Mouse (Mus musculus) right cerebral cortex, adult 2 months (tissue): ENCODE data around the gene Il3ra.

Experiments
- DNase-seq, 2 experiments: peaks; one replicate each; pipeline ENCODE4 v3.0.0; 2021 to 2022; ENCODE audit warnings: low spot score in 2 of 2

The Il3ra gene

DNA sequence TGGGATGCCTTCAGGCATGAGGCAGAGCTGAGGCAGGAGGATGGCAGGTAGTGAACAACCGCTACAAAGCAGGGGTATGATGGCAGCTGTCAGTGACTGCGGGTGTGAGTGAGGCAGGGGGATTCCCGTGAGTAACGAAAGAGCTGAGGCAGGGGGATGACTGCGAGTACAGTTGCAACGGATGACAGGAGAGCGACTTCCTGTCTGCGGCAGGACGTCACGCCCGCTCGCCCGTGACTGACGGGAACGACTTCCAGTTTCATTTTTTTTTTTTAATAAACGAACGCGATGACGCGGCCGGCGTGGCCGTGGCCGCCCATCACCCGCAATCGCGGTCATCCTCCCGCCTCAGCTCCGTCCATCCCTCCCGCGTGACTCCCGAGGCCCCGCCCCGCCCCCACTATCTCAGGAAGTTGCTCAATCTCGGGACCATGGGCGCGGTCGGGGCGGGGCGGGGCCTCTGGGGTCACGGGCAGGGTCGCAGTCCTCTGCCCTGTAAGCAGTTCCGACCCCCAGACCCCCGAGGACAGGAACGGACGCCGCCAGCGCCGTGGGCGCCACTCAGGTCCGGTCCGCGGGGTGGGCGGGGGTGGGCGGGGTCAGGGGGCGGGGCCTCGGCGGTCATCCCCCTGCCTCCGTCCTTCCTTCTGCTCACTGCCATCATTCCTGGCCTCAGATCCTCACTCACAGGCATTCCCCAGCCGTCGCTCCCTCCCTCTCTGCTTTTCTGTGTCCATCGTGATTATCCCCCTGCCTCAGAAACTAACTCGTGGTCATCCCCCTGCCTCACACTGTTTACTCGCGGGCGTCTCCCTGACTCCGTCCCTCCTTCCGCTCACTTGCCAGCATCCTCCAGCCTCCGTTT, at the start of gene Il3ra:
Il3ra (plus strand) TSS at position 328 of the 865 bp plus-strand sequence.
- peak; percentile 69 to 78 for DNase-seq

GRCm38 (mm10) chr14:14308938-14309337, 37.1 kb upstream of the Il3ra start:
- no peak for DNase-seq

- DNase-seq, result no peak
These were observed 36.7 kb upstream of the Il3ra start for GRCm38 (mm10) chr14:14309416-14309815.

DNA sequence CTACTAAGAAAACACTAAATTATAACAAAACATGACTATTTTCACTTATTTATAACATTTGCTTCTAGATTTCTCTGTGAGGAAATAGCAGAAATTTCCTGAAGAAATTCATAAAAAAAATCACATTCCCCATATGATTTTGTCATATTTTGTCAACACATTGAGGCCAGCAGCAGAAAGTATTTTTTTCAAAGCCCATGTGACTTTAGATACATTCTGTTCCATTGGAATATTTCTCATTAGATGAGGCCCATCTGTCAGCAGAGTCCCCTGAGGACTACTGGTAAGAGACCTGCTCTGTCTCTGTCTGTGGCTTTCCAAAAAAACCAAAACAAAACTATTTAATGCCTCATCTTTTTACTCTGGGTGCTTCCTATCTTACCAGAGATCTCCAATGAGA, 23.5 kb upstream of the Il3ra start, which contains the start of gene Olfr31:
Olfr31 (plus strand) TSS at position 301 of the 400 bp plus-strand sequence.
- DNase-seq, result no peak

DNA sequence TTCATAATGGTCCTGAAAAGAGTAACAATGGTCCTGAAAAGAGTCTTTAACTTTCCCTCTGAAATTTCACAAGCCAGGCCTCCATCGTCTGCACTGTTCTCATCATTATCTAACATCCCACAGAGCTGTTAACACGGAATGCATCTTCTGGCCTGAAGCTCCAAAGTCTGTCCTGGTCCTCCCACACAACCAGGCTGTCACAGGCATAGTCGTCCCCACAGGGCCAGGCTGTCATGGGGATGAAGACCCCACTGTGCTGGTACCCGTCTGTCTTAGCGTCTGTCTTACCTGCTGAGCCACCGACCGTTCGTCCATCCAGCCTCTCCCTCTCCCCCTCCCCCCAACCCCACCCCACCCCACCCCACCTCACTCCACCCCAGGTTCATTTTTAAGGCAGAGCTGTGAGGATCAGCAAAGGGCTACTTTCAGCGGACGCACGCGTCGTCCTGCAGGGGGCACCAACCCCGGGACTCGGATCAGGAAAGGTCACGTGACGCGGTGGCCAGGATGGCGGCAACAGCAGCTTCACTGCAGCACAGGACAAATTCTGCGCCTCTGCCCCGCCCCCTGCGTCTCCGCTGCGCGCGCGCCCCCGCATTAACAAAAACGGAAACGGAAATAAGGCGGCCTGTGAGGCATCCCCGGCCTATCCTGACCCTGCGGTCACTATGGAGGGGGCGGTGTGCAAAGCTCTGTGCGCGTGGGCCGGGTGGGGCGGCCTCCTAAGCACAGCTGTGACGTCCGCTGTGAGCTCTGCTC, 783 bp upstream of the Il3ra start:
- DNase-seq, result peak; percentile 79 to 81

DNA sequence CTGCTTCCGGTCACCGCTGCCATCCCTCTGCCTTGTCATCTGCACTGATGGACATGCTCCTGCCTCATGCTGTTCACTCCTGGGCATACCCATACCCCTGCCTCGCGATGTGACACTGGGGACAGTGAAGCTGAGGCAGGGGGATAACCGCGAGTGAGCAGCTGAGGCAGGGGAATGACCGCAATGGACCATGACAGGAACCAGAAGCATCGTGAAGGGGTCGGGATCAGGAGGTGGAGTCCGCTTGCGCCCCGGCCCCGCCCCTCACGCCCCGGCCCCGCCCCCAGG, 682 bp downstream of the Il3ra start:
- DNase-seq, result no peak

- peak in 1 of 2 experiments; percentile 13 for DNase-seq
These were observed 1.2 kb downstream of the Il3ra start for GRCm38 (mm10) chr14:14347151-14347835.

- peak; percentile 30 to 35 for DNase-seq
These were observed 2.0 kb downstream of the Il3ra start for GRCm38 (mm10) chr14:14347836-14348621.

DNA sequence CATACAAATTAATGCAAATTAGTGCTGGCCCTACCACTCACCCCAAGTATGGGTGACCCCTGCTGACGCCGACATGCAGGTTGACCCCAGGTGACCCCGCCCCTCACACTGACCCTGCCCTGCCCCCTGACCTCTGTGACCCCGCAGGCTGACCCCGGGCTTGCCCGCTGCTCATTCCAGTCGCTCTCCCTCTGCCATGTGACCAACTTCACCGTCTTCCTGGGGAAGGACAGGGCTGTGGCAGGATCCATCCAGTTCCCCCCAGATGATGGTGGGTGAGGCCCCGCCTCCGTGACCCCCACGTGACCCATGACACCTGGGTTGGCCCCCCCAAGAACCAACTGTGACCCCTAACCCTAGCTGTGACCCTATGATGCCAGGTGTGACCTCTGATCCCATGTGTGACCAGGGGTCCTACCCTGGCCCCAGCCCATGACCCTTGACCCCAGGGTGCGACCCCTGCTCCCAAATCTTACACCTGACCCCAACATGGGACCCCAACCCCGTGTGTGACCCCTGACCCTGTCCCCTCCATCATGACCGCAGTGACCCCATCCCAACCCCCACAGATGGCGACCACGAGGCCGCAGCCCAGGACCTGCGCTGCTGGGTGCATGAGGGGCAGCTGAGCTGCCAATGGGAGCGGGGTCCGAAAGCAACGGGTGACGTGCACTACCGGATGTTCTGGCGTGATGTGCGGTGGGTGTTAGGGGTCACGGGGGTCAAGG, 2.8 kb downstream of the Il3ra start:
- DNase-seq, result peak in 1 of 2 experiments; percentile 3

- DNase-seq, result peak in 1 of 2 experiments; percentile 4
These were observed 3.6 kb downstream of the Il3ra start for GRCm38 (mm10) chr14:14349485-14350262.

DNA sequence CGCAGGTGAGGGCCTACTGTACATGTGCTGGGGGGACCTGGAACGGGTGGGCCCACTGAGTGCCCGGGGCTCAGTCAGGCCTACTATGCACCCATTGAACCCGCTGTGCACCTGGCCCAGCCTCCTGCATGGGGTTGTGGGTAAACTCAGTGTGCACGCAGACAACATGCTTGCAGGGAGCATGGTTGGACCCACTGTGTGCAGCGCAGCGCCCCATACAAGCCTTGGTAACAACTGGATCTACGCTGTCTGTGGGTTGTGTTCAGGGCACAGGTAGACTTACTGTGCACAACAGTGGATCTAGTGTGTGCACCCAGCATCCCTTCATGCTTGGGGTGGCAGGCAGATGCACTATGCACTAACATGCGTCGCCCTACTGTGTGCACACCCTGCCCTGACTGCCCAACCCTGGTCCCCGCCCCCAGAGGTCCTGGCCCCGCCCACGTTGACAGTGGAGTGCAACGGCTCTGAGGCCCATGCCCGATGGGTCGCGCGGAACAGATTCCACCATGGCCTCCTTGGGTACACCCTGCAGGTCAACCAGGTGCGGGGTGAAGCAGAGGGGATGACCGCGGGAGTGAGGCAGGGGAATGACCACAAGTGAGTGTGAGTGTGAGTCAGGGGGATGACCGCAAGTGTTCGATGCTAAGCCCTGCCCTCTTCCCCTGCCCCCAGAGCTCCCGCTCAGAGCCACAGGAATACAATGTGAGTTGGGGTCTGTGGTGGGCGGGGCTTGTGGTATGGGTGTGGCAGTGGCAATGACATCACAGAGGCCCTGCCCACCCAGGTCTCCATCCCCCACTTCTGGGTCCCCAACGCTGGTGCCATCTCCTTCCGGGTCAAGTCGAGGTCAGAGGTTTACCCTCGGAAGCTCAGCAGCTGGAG, 4.4 kb downstream of the Il3ra start:
- no peak for DNase-seq

- DNase-seq, result no peak
These were observed 5.0 kb downstream of the Il3ra start for GRCm38 (mm10) chr14:14351148-14351455.

DNA sequence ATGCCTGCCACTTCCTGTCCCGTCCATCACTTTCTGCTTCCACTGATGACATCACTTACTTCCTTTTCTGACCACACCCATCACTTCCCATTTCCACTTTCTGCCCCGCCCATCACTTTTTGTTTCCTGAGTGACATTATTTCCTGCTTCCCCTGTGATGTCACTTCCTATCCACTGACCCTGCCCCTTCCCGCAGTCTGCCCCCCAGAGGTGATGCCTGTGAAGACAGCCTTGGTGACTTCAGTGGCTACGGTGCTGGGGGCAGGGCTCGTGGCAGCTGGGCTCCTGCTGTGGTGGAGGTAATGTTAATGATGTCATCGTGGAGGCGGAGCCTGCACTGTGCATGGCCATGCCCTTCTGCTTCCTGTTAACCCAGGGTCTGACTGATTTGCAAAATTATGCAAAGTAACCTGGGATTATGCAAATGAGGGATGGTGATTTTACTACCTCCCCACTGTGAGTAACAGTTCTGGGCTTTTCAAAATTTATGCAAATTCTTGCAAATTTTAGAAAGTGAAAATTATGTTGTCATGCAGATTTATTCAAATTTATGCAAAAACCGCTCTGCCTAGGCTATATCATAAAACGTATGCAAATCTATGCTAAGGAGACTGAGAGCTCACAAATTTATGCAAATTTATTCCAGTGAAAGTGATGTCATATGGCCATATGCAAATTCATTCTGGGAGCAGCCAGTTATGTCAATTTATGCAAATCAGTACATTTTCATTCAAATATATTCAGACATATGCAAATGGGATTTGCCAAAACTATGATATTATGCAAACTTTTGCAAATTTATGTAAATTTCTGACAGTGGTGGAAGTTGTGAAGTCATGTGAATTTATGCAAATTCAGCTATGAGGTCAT, 5.9 kb downstream of the Il3ra start:
- DNase-seq, result no peak

DNA sequence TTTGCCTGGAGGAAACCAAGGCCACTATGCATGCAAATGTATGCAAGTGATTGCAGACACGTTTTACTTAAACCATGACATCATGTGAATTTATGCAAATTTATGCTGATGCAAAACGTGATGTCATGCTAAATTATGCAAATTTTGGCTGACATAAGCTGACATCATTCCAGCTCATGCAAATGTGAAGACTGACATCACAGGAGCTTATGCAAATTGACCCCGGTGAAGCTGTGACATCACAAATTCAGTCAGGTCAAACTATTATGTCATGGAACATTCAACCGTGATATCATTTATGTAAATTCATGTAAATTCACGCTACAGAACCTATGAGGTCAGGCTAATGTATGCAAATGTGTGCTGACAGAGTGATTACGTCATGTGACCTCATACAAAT, 6.5 kb downstream of the Il3ra start:
- no peak for DNase-seq

DNA sequence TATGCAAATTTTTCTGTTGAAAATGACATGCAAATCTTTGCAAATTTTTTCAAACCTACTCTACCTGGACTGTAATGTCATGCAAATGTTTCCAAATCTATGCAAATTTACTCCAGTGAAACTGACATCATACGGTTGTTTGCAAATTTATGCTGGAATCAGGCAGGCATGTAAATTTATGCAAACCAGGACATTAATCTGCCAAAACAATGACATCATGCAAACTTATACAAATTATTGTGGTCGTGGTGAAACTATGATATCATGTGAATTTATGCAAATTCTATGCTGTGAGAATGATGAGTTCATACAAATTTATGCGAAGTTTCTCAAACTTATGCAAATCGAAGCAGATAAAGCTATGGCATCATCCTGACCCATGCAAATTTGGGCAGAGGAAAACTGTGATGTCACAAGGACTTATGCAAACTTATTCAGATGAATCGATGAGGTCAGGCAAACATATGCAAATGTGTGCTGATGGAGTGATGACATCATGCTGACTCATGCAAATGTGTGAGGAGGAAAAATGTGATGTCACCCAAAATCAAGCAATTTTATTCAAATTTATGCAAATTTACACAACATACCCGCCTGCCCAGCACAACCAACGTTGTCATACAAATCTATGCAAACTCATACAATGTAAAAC, 7.1 kb downstream of the Il3ra start:
- peak in 1 of 2 experiments; percentile 2 for DNase-seq

- peak in 1 of 2 experiments; percentile 3 for DNase-seq
These were observed 7.8 kb downstream of the Il3ra start for GRCm38 (mm10) chr14:14353740-14354510.
